Mouse (Mus musculus): ENCODE results near the gene D930020B18Rik. TPM values are rescaled to one million over a fixed set of nuclear protein-coding genes. Genes with fewer than 3 reads are reported as not detected.
A peak's percentile ranks its signal among the peaks of the same experiment; 100 is the strongest.

Gene D930020B18Rik
- polyA plus RNA-seq, 1 experiment, result not detected

- Histone ChIP-seq H3K27me3 (ENCODE audit: control insufficient read depth, insufficient read depth, low read length) (no peaks in the 10 kb centered on the region), H3K36me3 (ENCODE audit: control insufficient read depth, insufficient read depth, low read length) (no peaks in the 10 kb centered on the region), H3K27ac (ENCODE audit: insufficient read depth, low read length) (no peak overlapping the region), H3K4me1 (ENCODE audit: control insufficient read depth, insufficient read depth, insufficient read length) (no peaks in the 10 kb centered on the region), H3K4me3 (ENCODE audit: extremely low read depth, insufficient read depth, insufficient read length) (no peak overlapping the region)
- WGBS, result 78% methylated on average over 2 of the region's 2 CpGs
- TF ChIP-seq POLR2A (IDR thresholded peaks at IDR 0.05; ENCODE audit: low read depth, low read length) (no peak), CTCF (IDR thresholded peaks at IDR 0.05; ENCODE audit: extremely low read depth, insufficient read depth, insufficient read length, insufficient replicate concordance) (no peak)
- no peak for DNase-seq (ENCODE audit: low read depth in 1 of 2, low spot score in 2 of 2)
These were observed 39.5 kb downstream of the D930020B18Rik start for GRCm38 (mm10) chr10:121680902-121681301.

- H3K4me3 ChIP-seq (ENCODE audit: extremely low read depth, insufficient read depth, insufficient read length), result no peak overlapping the region
- H3K36me3 ChIP-seq (ENCODE audit: control insufficient read depth, insufficient read depth, low read length), result no peaks in the 10 kb centered on the region
- H3K4me1 ChIP-seq (ENCODE audit: control insufficient read depth, insufficient read depth, insufficient read length), result no peaks in the 10 kb centered on the region
- WGBS, result 47% methylated on average over 10 of the region's 10 CpGs
- TF ChIP-seq CTCF (IDR thresholded peaks at IDR 0.05; ENCODE audit: extremely low read depth, insufficient read depth, insufficient read length, insufficient replicate concordance), result no peak
- DNase-seq (ENCODE audit: low read depth in 1 of 2, low spot score in 2 of 2), result no peak
- no peaks in the 10 kb centered on the region for H3K27me3 ChIP-seq (ENCODE audit: control insufficient read depth, insufficient read depth, low read length)
- no peak overlapping the region for H3K27ac ChIP-seq (ENCODE audit: insufficient read depth, low read length)
These were observed 41.2 kb downstream of the D930020B18Rik start for GRCm38 (mm10) chr10:121682539-121682938.

GRCm38 (mm10) chr10:121686153-121686660 lies 44.8 kb downstream of the D930020B18Rik start:
- Histone ChIP-seq H3K27me3 (ENCODE audit: control insufficient read depth, insufficient read depth, low read length) (no peaks in the 10 kb centered on the region), H3K4me1 (ENCODE audit: control insufficient read depth, insufficient read depth, insufficient read length) (no peaks in the 10 kb centered on the region), H3K36me3 (ENCODE audit: control insufficient read depth, insufficient read depth, low read length) (no peaks in the 10 kb centered on the region), H3K4me3 (ENCODE audit: extremely low read depth, insufficient read depth, insufficient read length) (no peak overlapping the region), H3K27ac (ENCODE audit: insufficient read depth, low read length) (no peak overlapping the region)
- TF ChIP-seq POLR2A (IDR thresholded peaks at IDR 0.05; ENCODE audit: low read depth, low read length) (no peak), CTCF (IDR thresholded peaks at IDR 0.05; ENCODE audit: extremely low read depth, insufficient read depth, insufficient read length, insufficient replicate concordance) (no peak)
- no peak for DNase-seq (ENCODE audit: low read depth in 1 of 2, low spot score in 2 of 2)
- 84% methylated on average over 4 of the region's 4 CpGs for WGBS

- 85% methylated on average over 7 of the region's 7 CpGs for WGBS
- Histone ChIP-seq H3K4me3 (ENCODE audit: extremely low read depth, insufficient read depth, insufficient read length) (no peak overlapping the region), H3K27ac (ENCODE audit: insufficient read depth, low read length) (no peak overlapping the region), H3K4me1 (ENCODE audit: control insufficient read depth, insufficient read depth, insufficient read length) (no peaks in the 10 kb centered on the region), H3K36me3 (ENCODE audit: control insufficient read depth, insufficient read depth, low read length) (no peaks in the 10 kb centered on the region), H3K27me3 (ENCODE audit: control insufficient read depth, insufficient read depth, low read length) (no peaks in the 10 kb centered on the region)
- no peak for DNase-seq (ENCODE audit: low read depth in 1 of 2, low spot score in 2 of 2)
- TF ChIP-seq POLR2A (IDR thresholded peaks at IDR 0.05; ENCODE audit: low read depth, low read length) (no peak), CTCF (IDR thresholded peaks at IDR 0.05; ENCODE audit: extremely low read depth, insufficient read depth, insufficient read length, insufficient replicate concordance) (no peak)
These were observed 46.1 kb downstream of the D930020B18Rik start for GRCm38 (mm10) chr10:121687511-121687910.

- Histone ChIP-seq H3K36me3 (ENCODE audit: control insufficient read depth, insufficient read depth, low read length) (no peaks in the 10 kb centered on the region), H3K4me3 (ENCODE audit: extremely low read depth, insufficient read depth, insufficient read length) (no peak overlapping the region), H3K27me3 (ENCODE audit: control insufficient read depth, insufficient read depth, low read length) (no peaks in the 10 kb centered on the region), H3K27ac (ENCODE audit: insufficient read depth, low read length) (no peak overlapping the region), H3K4me1 (ENCODE audit: control insufficient read depth, insufficient read depth, insufficient read length) (no peaks in the 10 kb centered on the region)
- 55% methylated on average over 15 of the region's 15 CpGs for WGBS
- TF ChIP-seq CTCF (IDR thresholded peaks at IDR 0.05; ENCODE audit: extremely low read depth, insufficient read depth, insufficient read length, insufficient replicate concordance) (peak; percentile 32; the same call in 1 of the 2 replicates), POLR2A (IDR thresholded peaks at IDR 0.05; ENCODE audit: low read depth, low read length) (no peak)
- no peak for DNase-seq (ENCODE audit: low read depth in 1 of 2, low spot score in 2 of 2)
These were observed 48.4 kb downstream of the D930020B18Rik start for GRCm38 (mm10) chr10:121689591-121690314.

- Histone ChIP-seq H3K4me1 (ENCODE audit: control insufficient read depth, insufficient read depth, insufficient read length) (no peaks in the 10 kb centered on the region), H3K4me3 (ENCODE audit: extremely low read depth, insufficient read depth, insufficient read length) (no peak overlapping the region; the same call in 1 of the 2 replicates), H3K27ac (ENCODE audit: insufficient read depth, low read length) (no peak overlapping the region), H3K27me3 (ENCODE audit: control insufficient read depth, insufficient read depth, low read length) (no peaks in the 10 kb centered on the region), H3K36me3 (ENCODE audit: control insufficient read depth, insufficient read depth, low read length) (no peaks in the 10 kb centered on the region)
- WGBS, result 27% methylated on average over 18 of the region's 18 CpGs
- DNase-seq (ENCODE audit: low read depth in 1 of 2, low spot score in 2 of 2), result no peak
- TF ChIP-seq POLR2A (IDR thresholded peaks at IDR 0.05; ENCODE audit: low read depth, low read length) (no peak), CTCF (IDR thresholded peaks at IDR 0.05; ENCODE audit: extremely low read depth, insufficient read depth, insufficient read length, insufficient replicate concordance) (no peak)
These were observed 51.7 kb downstream of the D930020B18Rik start for GRCm38 (mm10) chr10:121692944-121693579.

GRCm38 (mm10) chr10:121694567-121694966 lies 53.2 kb downstream of the D930020B18Rik start:
- TF ChIP-seq POLR2A (IDR thresholded peaks at IDR 0.05; ENCODE audit: low read depth, low read length), result no peak
- Histone ChIP-seq H3K4me3 (ENCODE audit: extremely low read depth, insufficient read depth, insufficient read length) (no peak overlapping the region), H3K4me1 (ENCODE audit: control insufficient read depth, insufficient read depth, insufficient read length) (no peaks in the 10 kb centered on the region), H3K27me3 (ENCODE audit: control insufficient read depth, insufficient read depth, low read length) (no peaks in the 10 kb centered on the region), H3K27ac (ENCODE audit: insufficient read depth, low read length) (no peak overlapping the region), H3K36me3 (ENCODE audit: control insufficient read depth, insufficient read depth, low read length) (no peaks in the 10 kb centered on the region)
- no peak for DNase-seq (ENCODE audit: low read depth in 1 of 2, low spot score in 2 of 2)
- 97% methylated on average over 11 of the region's 11 CpGs for WGBS
